Mouse (Mus musculus) liver, adult 2 months (tissue): ENCODE results near the gene Arhgdib.

ENCODE experiments used
- CTCF ChIP-seq: fragments of 200-500 bp; IDR thresholded peaks from 2 replicates; pipeline ENCODE4 v1.5.1; 2011; ENCODE audit warnings: low read depth, low read length, control low read depth
- POLR2A ChIP-seq: fragments of 200-500 bp; IDR thresholded peaks from 2 replicates; pipeline ENCODE4 v1.6.1; 2011; ENCODE audit warnings: low read length, control low read depth; ENCODE audit not compliant: insufficient read depth; ENCODE audit errors: extremely low read depth

- TF ChIP-seq POLR2A (no peak), CTCF (no peak)
Measured at GRCm38 (mm10) chr6:136910247-136910890, 31.3 kb downstream of the Arhgdib start.
